Mouse (Mus musculus) adrenal gland, postnatal 4 days (tissue): ENCODE measurements around the gene Pnpla6. TPM values are rescaled to one million over a fixed set of nuclear protein-coding genes. Genes with fewer than 3 reads are reported as not detected.

Experiments used
- DNase-seq, 2 experiments: peaks; one replicate each; pipeline ENCODE4 v3.0.0; 2021 to 2022; ENCODE audit warnings: low spot score in 2 of 2, mixed read lengths in 2 of 2
- long read RNA-seq, 2 experiments: library from polyadenylated mRNA; stranded (forward); transcript quantifications; one replicate each; pipeline ENCODE4 v2.0.0; 2021
- total RNA-seq, 2 experiments: library from RNA; stranded (reverse); gene quantifications; 2 replicates each; pipeline ENCODE4 v1.2.3; 2021

Pnpla6 gene
- total RNA-seq: 10 to 100 TPM; 44.4 to 47.5 TPM
- long read RNA-seq, experiment 1, full-length matches to known transcripts: 1 of 18 reads
- long read RNA-seq, experiment 1, partial matches to known transcripts: 9 of 18 reads
- long read RNA-seq, experiment 1, other reads (novel, unspliced or antisense): 8 of 18 reads
- long read RNA-seq, experiment 2, full-length matches to known transcripts: 6 of 62 reads
- long read RNA-seq, experiment 2, partial matches to known transcripts: 19 of 62 reads
- long read RNA-seq, experiment 2, other reads (novel, unspliced or antisense): 37 of 62 reads

GRCm38 (mm10) chr8:3515260-3515671, at the start of gene Pnpla6:
Pnpla6 (plus strand) TSS chr8:3515384.
- DNase-seq: peak; percentile 67 to 82

- peak; percentile 94 to 97 for DNase-seq
Measured at GRCm38 (mm10) chr8:3467006-3467885, 47.9 kb upstream of the Pnpla6 start, which contains the start of gene Pex11g. Pex11g (minus strand) TSS chr8:3467680.

GRCm38 (mm10) chr8:3467886-3468545, 47.2 kb upstream of the Pnpla6 start:
- DNase-seq: no peak

- no peak for DNase-seq
Measured at GRCm38 (mm10) chr8:3468838-3469237, 46.3 kb upstream of the Pnpla6 start.

- no peak for DNase-seq
Measured at GRCm38 (mm10) chr8:3470562-3470961, 44.6 kb upstream of the Pnpla6 start, which contains the start of gene Tex45. Tex45 (plus strand) TSS chr8:3470862.

GRCm38 (mm10) chr8:3475715-3476429, 39.3 kb upstream of the Pnpla6 start:
- DNase-seq: no peak

- DNase-seq: no peak
Measured at GRCm38 (mm10) chr8:3480221-3480785, 34.9 kb upstream of the Pnpla6 start.

- DNase-seq: no peak
Measured at GRCm38 (mm10) chr8:3481605-3482004, 33.6 kb upstream of the Pnpla6 start.

- DNase-seq: no peak
Measured at GRCm38 (mm10) chr8:3482240-3482740, 32.9 kb upstream of the Pnpla6 start.

GRCm38 (mm10) chr8:3483546-3483945, 31.6 kb upstream of the Pnpla6 start:
- DNase-seq: no peak

GRCm38 (mm10) chr8:3485192-3485591, 30.0 kb upstream of the Pnpla6 start:
- DNase-seq: no peak

GRCm38 (mm10) chr8:3492901-3493844, 22.0 kb upstream of the Pnpla6 start, which contains the start of gene Zfp358:
Zfp358 (plus strand) TSS chr8:3493138.
- DNase-seq: peak; percentile 56 to 60

- no peak for DNase-seq
Measured at GRCm38 (mm10) chr8:3493845-3494208, 21.4 kb upstream of the Pnpla6 start.

GRCm38 (mm10) chr8:3495578-3496427, 19.4 kb upstream of the Pnpla6 start:
- DNase-seq: no peak

GRCm38 (mm10) chr8:3496428-3496748, 18.8 kb upstream of the Pnpla6 start:
- DNase-seq: no peak

GRCm38 (mm10) chr8:3498583-3498982, 16.6 kb upstream of the Pnpla6 start:
- no peak for DNase-seq

- DNase-seq: no peak
Measured at GRCm38 (mm10) chr8:3499751-3500150, 15.4 kb upstream of the Pnpla6 start.
